ENCODE assay signal across 20 mouse cellular contexts in the genomic region with DNA sequence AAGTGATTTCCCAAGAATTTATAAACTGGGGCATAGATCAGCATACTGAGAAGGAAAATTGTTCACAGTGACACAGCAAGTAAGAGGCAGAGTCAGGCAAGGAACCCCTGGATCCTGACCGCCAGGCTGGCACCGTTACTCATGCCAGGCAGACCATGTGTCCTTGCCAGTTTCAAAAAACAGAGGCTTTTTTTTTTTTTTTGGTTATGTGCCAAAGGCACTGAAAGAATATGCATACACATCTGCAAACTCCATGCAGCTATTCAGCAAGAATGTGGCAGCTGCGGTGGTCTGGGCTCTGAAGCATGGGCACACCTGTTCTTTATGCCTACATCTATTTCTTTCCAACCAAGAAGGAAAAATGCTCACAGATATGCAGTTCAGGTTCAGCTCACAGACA. TPM values are rescaled to one million over a fixed set of nuclear protein-coding genes. Genes with fewer than 3 reads are reported as not detected.
A peak's percentile ranks its signal among the peaks of the same experiment; 100 is the strongest.
DNase-seq lines count a peak whose midpoint lies in the region; ATAC-seq and TF ChIP-seq lines count a peak whose summit lies in the region.
"Had no signal": no experiment of that assay in that cellular context is flagged by ENCODE, and none has a peak within 500 bp of the region (broad histone marks: within the 10 kb centered on the region; RNA-seq: fewer than 3 reads in every experiment).

No protein-coding gene starts in this region.

- no peak for DNase-seq in forebrain, postnatal 0 days
- DNase-seq in neural tube, embryonic 10.5 days (ENCODE audit: extremely low spot score, low spot score) = no peak
- peak; percentile 71 to 75 for DNase-seq in adrenal gland, postnatal 36 days
- no peak for DNase-seq in heart, postnatal 4 days
- DNase-seq: cerebellum, adult 11 months; cerebellum, postnatal 10 days; gastrocnemius, postnatal 25 days; heart, adult 2 months; heart, postnatal 36 days; lung, postnatal 4 days; right cerebral cortex, postnatal 4 days had no signal

- ATAC-seq in forebrain, postnatal 0 days = peak; percentile 25; the same call in 1 of the 2 replicates
- no peak for ATAC-seq in forebrain, embryonic 12.5 days (ENCODE audit: low FRiP score)
- no peak for ATAC-seq in neural tube, embryonic 15.5 days (ENCODE audit: low FRiP score)
- ATAC-seq in liver, embryonic 12.5 days = no peak
- ATAC-seq: inflammation-experienced regulatory T-cells, adult 6 months had no signal

- H3K36me3 ChIP-seq in forebrain, postnatal 0 days (ENCODE audit: insufficient read depth) = no peaks in the 10 kb centered on the region
- no peaks in the 10 kb centered on the region for H3K36me3 ChIP-seq in forebrain, embryonic 12.5 days (replicated peaks)
- no peaks in the 10 kb centered on the region for H3K36me3 ChIP-seq in neural tube, embryonic 15.5 days
- no peaks in the 10 kb centered on the region for H3K36me3 ChIP-seq in liver, embryonic 12.5 days
- H3K36me3 ChIP-seq: embryonic facial prominence, embryonic 13.5 days; kidney, embryonic 15.5 days; limb, embryonic 12.5 days; lung, embryonic 15.5 days had no signal

- H3K27me3 ChIP-seq in forebrain, postnatal 0 days (ENCODE audit: insufficient read depth, low read length) = no peaks in the 10 kb centered on the region
- peaks cover 4% of the 10 kb centered on the region; the same call in 1 of the 2 replicates for H3K27me3 ChIP-seq in forebrain, embryonic 12.5 days
- H3K27me3 ChIP-seq in neural tube, embryonic 15.5 days (replicated peaks) = no peaks in the 10 kb centered on the region
- H3K27me3 ChIP-seq in liver, embryonic 12.5 days (replicated peaks) = no peaks in the 10 kb centered on the region
- H3K27me3 ChIP-seq: embryonic facial prominence, embryonic 13.5 days; kidney, embryonic 15.5 days; limb, embryonic 12.5 days; lung, embryonic 15.5 days had no signal

- H3K4me2 ChIP-seq in forebrain, postnatal 0 days (ENCODE audit: low read depth) = no peak overlapping the region
- H3K4me2 ChIP-seq in forebrain, embryonic 12.5 days = no peak overlapping the region
- H3K4me2 ChIP-seq in neural tube, embryonic 15.5 days = no peak overlapping the region
- no peak overlapping the region for H3K4me2 ChIP-seq in liver, embryonic 12.5 days
- H3K4me2 ChIP-seq: embryonic facial prominence, embryonic 13.5 days; kidney, embryonic 15.5 days; limb, embryonic 12.5 days; lung, embryonic 15.5 days had no signal

- no peaks in the 10 kb centered on the region for H3K9me3 ChIP-seq in forebrain, postnatal 0 days (ENCODE audit: low read length)
- no peaks in the 10 kb centered on the region for H3K9me3 ChIP-seq in forebrain, embryonic 12.5 days
- H3K9me3 ChIP-seq in neural tube, embryonic 15.5 days (replicated peaks) = no peaks in the 10 kb centered on the region
- H3K9me3 ChIP-seq in liver, embryonic 12.5 days (replicated peaks) = no peaks in the 10 kb centered on the region
- H3K9me3 ChIP-seq: embryonic facial prominence, embryonic 13.5 days; kidney, embryonic 15.5 days; limb, embryonic 12.5 days; lung, embryonic 15.5 days had no signal

- no peak overlapping the region for H3K27ac ChIP-seq in forebrain, postnatal 0 days (ENCODE audit: low read depth, low read length)
- no peak overlapping the region for H3K27ac ChIP-seq in forebrain, embryonic 12.5 days
- H3K27ac ChIP-seq in neural tube, embryonic 15.5 days (replicated peaks) = peak overlapping the region; percentile 25; the same call in 1 of the 2 replicates
- H3K27ac ChIP-seq in liver, embryonic 12.5 days = no peak overlapping the region
- H3K27ac ChIP-seq: embryonic facial prominence, embryonic 13.5 days; heart, adult 2 months; kidney, embryonic 15.5 days; limb, embryonic 12.5 days; liver, embryonic 14.5 days; lung, embryonic 15.5 days had no signal

- no peak for TF ChIP-seq CTCF in forebrain, postnatal 0 days (IDR thresholded peaks at IDR 0.05; ENCODE audit: low read depth)

- no peaks in the 10 kb centered on the region for H3K4me1 ChIP-seq in forebrain, postnatal 0 days (ENCODE audit: insufficient read depth)
- H3K4me1 ChIP-seq in forebrain, embryonic 12.5 days = no peaks in the 10 kb centered on the region
- H3K4me1 ChIP-seq in neural tube, embryonic 15.5 days = no peaks in the 10 kb centered on the region; the same call in 1 of the 2 replicates
- H3K4me1 ChIP-seq in liver, embryonic 12.5 days = no peaks in the 10 kb centered on the region
- H3K4me1 ChIP-seq: embryonic facial prominence, embryonic 13.5 days; lung, embryonic 15.5 days had no signal

- H3K4me3 ChIP-seq in forebrain, postnatal 0 days (ENCODE audit: low read depth, low read length) = no peak overlapping the region
- H3K4me3 ChIP-seq in forebrain, embryonic 12.5 days (replicated peaks) = no peak overlapping the region
- H3K4me3 ChIP-seq in neural tube, embryonic 15.5 days (replicated peaks) = no peak overlapping the region
- no peak overlapping the region for H3K4me3 ChIP-seq in liver, embryonic 12.5 days
- H3K4me3 ChIP-seq: embryonic facial prominence, embryonic 13.5 days; heart, adult 2 months; kidney, embryonic 15.5 days; limb, embryonic 12.5 days; lung, embryonic 15.5 days had no signal

- WGBS in forebrain, postnatal 0 days = 48% methylated on average over 3 of the region's 3 CpGs
- 83% methylated on average over 3 of the region's 3 CpGs for WGBS in forebrain, embryonic 12.5 days
- WGBS in neural tube, embryonic 15.5 days = 57% methylated on average over 3 of the region's 3 CpGs
- 71% methylated on average over 3 of the region's 3 CpGs for WGBS in liver, embryonic 12.5 days (ENCODE audit: insufficient replicate concordance)

- no peak overlapping the region for H3K9ac ChIP-seq in forebrain, postnatal 0 days
- no peak overlapping the region for H3K9ac ChIP-seq in forebrain, embryonic 12.5 days
- H3K9ac ChIP-seq in neural tube, embryonic 15.5 days (replicated peaks) = no peak overlapping the region
- no peak overlapping the region for H3K9ac ChIP-seq in liver, embryonic 12.5 days
- H3K9ac ChIP-seq: embryonic facial prominence, embryonic 13.5 days; kidney, embryonic 15.5 days; limb, embryonic 12.5 days; liver, embryonic 14.5 days; lung, embryonic 15.5 days had no signal

RNA-seq across cellular contexts. Expression of a gene that starts 58.8 kb away (rescaled TPM):
- 37.1 and 44.0 TPM in 2 replicates for total RNA-seq in forebrain, postnatal 0 days (2014; rRNA removed)
- 20.6 and 27.7 TPM in 2 replicates for polyA plus RNA-seq in forebrain, postnatal 0 days (2015; fragmentation: Nextera tagmentation; extraction: Ambion mirVana)
- 146 and 155 TPM in 2 replicates for polyA plus RNA-seq in forebrain, embryonic 12.5 days (2016; fragmentation: Nextera tagmentation; extraction: Ambion mirVana)
- polyA plus RNA-seq in neural tube, embryonic 15.5 days (2015; fragmentation: Nextera tagmentation; extraction: Ambion mirVana) = 42.3 and 45.0 TPM in 2 replicates
- 10 to 100 TPM; 37.9 to 43.2 TPM for total RNA-seq in adrenal gland, postnatal 36 days (2021)
- total RNA-seq in heart, postnatal 4 days (2021) = 10 to 100 TPM; 17.3 to 22.5 TPM
- polyA plus RNA-seq in liver, embryonic 12.5 days (2016; fragmentation: Nextera tagmentation; extraction: Ambion mirVana) = 12.0 and 12.6 TPM in 2 replicates

Comparison
In these comparisons a context has a peak if more than half of its experiments do, and no peak if none do; other contexts are left out.
1. DNase-seq: peak in adrenal gland, postnatal 36 days (2 of 2); none in forebrain, postnatal 0 days (single experiment), neural tube, embryonic 10.5 days (single experiment) and heart, postnatal 4 days (single experiment).